Mouse (Mus musculus) spleen, postnatal 4 days (tissue): ENCODE measurements around the gene Dcdc2c.

Experiments
- DNase-seq, 2 experiments: peaks; one replicate each; pipeline ENCODE4 v3.0.0; 2022; ENCODE audit warnings: low spot score in 2 of 2

Dcdc2c gene

GRCm38 (mm10) chr12:28552299-28552698, at the start of gene Dcdc2c:
Gene Dcdc2c, minus strand, starts transcription at chr12:28552399.
- no peak for DNase-seq

GRCm38 (mm10) chr12:28598526-28598991, 46.4 kb upstream of the Dcdc2c start:
- no peak for DNase-seq

- DNase-seq, result no peak
These were observed 45.9 kb upstream of the Dcdc2c start for GRCm38 (mm10) chr12:28598110-28598509.

DNA sequence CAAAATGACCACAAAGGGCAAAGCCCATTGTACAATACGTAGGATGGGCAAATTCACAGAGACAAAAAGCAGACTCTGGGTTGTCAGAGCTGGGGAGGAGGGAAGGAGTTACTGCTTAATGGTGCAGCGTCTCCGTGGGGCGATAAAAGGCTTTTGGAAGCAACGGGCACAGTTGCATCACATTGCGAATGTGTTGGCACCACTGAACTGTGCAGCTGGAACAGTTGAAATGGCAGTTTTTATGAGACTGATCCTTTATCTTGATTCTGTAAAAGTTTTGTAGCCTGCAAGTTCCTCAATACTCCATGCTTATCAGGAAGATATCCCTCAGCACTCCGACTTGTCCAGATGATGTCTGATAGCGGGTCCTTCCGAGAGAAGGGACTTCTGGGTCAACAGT, 45.5 kb upstream of the Dcdc2c start:
- no peak for DNase-seq

DNA sequence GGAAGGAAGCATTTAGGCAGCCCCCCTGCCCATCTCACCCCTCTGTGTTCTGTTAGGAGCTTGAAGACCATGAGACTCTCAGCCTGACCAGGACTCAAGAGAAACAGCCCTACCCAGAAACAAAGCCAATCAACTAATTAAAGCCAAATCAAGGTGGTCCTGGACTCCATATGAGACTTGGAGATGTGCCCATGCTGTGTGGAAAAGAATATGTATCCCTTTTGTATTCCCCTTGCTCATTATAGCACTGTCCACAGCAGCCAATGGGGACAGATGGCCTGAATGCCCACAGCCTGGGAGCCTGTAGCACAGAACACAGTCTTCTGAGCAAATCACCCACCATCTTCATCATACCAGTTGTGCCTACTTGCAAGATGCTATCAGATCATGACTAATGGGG, 44.7 kb upstream of the Dcdc2c start:
- no peak for DNase-seq

GRCm38 (mm10) chr12:28590428-28590827, 38.2 kb upstream of the Dcdc2c start:
- DNase-seq, result no peak

- peak; percentile 58 to 78 for DNase-seq
These were observed 37.1 kb upstream of the Dcdc2c start for GRCm38 (mm10) chr12:28589090-28589868.

DNA sequence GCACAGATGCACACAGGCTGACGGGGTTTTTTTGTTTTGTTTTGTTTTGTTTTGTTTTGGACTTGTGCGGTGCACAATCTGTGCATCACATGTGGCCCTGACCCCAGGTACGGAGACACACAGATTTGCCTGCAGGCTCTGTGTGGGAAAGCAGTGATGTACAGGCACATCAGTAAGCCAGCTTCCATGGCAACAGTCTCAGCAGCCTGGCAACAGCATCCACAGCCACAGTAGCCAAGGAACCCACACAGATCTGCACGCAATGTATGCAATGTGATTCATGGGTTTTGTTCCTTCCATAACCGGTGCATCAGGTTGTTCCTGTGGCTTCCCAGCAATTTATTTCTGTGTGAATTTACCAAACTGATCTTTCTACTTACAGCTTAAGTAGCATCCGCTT, 35.8 kb upstream of the Dcdc2c start:
- DNase-seq, result no peak

- no peak for DNase-seq
These were observed 31.8 kb upstream of the Dcdc2c start for GRCm38 (mm10) chr12:28584036-28584435.

GRCm38 (mm10) chr12:28582423-28582822, 30.2 kb upstream of the Dcdc2c start, which contains the start of gene Allc:
Gene Allc, minus strand, starts transcription at chr12:28582523.
- no peak for DNase-seq

- DNase-seq, result no peak
These were observed 26.9 kb upstream of the Dcdc2c start for GRCm38 (mm10) chr12:28579132-28579531.

- no peak for DNase-seq
These were observed 25.9 kb upstream of the Dcdc2c start for GRCm38 (mm10) chr12:28578147-28578546.

GRCm38 (mm10) chr12:28575366-28576070, 23.3 kb upstream of the Dcdc2c start:
- no peak for DNase-seq

DNA sequence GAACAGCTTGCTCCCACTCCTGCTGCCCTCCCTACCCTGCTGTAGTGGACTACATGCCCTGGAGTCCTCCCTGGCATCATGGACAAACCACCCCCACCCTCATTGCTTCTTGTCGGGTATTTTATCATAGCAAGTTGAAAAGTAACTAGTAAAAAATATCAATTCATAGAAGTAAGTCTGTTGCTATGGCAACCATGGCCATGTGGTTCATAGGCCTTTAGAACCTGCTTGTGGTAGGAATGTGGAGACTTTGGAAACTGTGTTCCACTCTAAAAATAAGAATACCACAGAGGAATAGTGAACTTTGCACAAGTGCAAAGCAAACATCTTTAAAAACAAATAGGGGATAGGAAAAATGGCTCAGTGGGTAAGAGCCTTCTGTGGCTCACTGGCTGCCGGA, 20.0 kb upstream of the Dcdc2c start:
- DNase-seq, result no peak

GRCm38 (mm10) chr12:28551775-28552174, 424 bp downstream of the Dcdc2c start:
- DNase-seq, result no peak

DNA sequence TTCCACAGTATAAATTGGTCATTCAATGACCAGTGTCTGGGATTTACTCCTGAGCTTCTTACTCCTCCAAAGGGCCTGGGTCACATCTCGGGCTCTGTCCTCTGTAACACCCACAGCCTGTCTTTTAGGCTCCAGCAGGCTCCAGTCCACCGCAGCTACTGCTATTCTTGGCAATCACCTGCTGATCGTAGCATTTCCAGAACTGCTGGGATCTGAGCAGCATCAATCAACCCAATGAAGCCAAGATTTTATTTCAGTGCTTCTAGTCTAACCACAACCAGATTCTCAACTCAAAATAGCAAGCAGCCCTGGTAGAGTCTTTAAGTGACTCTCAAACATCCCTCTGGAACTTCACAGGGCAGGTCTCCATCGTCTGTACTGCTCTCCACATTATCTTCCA, 3.3 kb downstream of the Dcdc2c start:
- no peak for DNase-seq

- no peak for DNase-seq
These were observed 37.9 kb downstream of the Dcdc2c start for GRCm38 (mm10) chr12:28514264-28514775.

GRCm38 (mm10) chr12:28509699-28510280, 42.4 kb downstream of the Dcdc2c start:
- no peak for DNase-seq

GRCm38 (mm10) chr12:28494289-28494688, 57.9 kb downstream of the Dcdc2c start:
- DNase-seq, result no peak

DNA sequence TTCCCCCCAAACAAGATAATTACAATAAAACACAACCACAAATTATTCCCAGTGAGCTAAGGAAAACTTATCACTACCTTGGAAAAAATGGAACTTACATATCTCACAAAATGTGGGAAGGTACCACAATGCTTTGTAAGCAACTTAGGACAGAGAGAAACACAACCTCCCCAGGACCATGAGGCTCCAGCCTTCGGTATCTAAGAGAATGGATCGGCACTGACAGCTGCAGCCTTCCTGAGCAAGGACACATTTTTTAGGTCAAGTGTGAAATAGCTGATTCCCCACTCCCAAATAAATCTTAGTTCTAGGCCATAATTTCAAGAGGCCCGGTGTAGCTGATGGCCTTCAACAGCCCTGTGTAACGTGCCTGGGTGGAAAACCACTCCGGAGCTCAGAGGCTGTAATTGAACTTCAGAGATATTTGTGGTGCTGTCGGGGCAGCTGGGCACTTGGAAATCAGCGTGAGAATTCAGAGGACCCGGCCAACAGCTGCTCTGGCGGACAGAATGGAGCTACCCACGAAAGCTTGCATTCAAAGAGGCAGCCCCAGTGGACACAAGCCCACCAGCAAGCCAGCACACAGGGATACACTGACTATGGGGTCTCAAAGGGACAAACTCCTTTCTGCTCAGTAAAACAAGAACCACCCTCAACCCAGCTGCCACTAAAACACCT, 69.6 kb downstream of the Dcdc2c start:
- no peak for DNase-seq

DNA sequence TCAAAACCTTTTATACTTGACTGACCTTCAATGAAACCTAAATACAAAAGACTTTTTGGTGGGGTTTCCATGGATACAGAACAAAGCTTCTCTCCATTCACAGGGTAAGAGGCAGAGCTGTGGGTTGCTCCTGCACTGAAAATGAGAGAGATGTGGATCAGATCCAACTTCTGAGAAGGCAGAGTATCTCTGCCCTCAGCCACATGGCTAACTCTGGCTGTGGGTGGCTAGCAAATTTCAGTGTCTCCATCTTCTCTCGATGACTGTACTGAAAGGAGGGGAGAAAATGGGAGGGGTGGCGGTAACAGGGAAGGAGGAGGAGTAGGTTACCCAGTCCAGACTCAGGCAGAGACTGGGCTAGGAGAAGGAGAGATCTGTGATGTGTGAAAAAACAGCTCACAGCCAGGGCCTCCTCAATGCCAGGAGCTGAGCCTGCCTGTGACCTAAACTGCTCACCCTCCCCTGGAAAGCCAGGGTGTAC, 91.2 kb downstream of the Dcdc2c start:
- DNase-seq, result no peak

DNA sequence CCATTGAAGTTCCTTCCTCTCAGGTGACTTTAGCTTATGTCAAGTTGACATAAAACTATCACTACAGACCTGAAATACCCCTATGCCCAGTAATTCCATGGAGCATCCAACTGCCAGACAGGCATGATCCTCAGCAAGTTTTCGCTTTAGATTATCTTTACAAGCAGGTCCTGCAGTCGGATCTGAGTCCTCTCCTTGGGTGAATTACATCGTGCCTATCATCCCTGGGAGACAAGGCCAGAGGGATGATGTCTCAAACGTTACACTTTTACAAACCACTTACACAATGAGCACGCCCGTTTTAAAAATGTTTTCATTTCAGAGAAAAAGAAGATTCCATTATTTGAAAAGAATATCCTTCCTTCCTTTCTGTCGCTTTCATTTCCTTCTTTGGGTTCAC, 91.7 kb downstream of the Dcdc2c start:
- DNase-seq, result no peak
